Mouse (Mus musculus) cerebellum, adult 2 months (tissue): ENCODE results near the gene Dcxr.

Experiments used
- CTCF ChIP-seq: fragments of 200-500 bp; IDR thresholded peaks from 2 replicates; pipeline ENCODE4 v1.5.1; 2011; ENCODE audit warnings: low read depth, mild to moderate bottlenecking, control low read depth, low read length, moderate library complexity, borderline replicate concordance; ENCODE audit not compliant: insufficient read depth
- POLR2A ChIP-seq: fragments of 200-500 bp; IDR thresholded peaks from 2 replicates; pipeline ENCODE4 v1.6.1; 2011; ENCODE audit warnings: low read length, control low read depth, borderline replicate concordance; ENCODE audit not compliant: insufficient read depth

DNA sequence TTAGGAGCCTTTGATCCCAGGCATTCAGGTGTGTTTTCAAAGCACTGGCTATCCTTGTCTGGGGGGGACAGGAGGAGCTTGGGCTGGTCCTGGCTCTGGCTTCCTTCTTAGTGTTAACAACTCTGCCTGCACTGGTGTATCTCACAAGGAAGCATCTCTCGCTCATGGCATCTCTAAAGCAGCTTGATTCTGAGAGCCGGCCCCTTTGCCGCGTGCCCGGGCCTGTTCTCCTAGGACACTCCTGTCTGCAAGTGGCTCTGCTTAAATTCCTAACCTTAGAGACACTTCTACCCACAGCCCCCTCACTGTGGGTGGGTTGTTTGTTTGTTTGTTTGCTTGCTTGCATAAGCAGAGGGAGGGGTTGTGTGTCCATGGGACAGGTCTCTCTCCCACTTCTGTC is 19.1 kb downstream of the Dcxr start:
- TF ChIP-seq POLR2A (no peak), CTCF (no peak)
